Mouse (Mus musculus) kidney, adult 9 months (tissue): ENCODE results near the gene Slit1.
A peak's percentile ranks its signal among the peaks of the same experiment; 100 is the strongest.

ENCODE experiments used
- DNase-seq: peaks from one replicate; pipeline ENCODE4 v3.0.0; 2022

Gene Slit1

DNA sequence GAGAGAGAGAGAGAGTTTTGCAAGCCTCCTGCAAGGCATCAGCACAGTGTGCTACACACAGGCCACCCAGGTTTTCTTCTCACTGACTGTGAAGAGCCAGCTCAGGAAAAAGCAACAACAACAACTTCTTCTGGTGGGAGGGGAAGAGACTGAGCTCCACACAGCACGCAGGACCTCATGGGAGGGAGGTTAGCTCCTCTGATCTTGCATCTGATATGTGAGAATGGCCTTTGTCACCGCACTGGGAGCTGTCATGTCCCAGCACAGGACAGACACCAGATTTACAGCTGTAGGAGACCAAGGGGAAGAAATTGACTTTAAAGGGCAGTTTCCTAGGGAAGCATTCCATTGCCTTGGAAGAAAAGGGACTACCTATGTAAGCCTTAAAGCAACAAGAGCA is 20.1 kb downstream of the Slit1 start:
- DNase-seq: no peak

DNA sequence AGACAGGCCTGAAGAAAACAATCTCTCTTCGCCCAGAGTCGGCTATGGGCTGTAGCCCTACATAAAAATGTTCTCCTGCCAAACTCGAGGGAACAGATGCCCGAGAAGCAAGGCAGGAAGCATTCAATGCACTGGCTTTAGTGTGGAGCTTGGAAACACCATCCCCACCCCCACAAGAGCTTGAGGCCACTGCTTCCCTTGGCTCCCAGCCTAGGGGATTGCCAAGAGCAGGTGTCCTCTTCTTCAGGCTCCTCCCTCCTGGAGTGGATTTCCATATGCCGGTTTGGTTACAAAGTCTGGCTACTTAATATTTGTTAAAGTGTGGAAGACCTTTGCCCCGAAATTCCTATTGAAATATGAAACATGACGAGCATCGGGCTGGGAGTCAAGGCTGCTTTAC is 24.0 kb downstream of the Slit1 start:
- DNase-seq: no peak

DNA sequence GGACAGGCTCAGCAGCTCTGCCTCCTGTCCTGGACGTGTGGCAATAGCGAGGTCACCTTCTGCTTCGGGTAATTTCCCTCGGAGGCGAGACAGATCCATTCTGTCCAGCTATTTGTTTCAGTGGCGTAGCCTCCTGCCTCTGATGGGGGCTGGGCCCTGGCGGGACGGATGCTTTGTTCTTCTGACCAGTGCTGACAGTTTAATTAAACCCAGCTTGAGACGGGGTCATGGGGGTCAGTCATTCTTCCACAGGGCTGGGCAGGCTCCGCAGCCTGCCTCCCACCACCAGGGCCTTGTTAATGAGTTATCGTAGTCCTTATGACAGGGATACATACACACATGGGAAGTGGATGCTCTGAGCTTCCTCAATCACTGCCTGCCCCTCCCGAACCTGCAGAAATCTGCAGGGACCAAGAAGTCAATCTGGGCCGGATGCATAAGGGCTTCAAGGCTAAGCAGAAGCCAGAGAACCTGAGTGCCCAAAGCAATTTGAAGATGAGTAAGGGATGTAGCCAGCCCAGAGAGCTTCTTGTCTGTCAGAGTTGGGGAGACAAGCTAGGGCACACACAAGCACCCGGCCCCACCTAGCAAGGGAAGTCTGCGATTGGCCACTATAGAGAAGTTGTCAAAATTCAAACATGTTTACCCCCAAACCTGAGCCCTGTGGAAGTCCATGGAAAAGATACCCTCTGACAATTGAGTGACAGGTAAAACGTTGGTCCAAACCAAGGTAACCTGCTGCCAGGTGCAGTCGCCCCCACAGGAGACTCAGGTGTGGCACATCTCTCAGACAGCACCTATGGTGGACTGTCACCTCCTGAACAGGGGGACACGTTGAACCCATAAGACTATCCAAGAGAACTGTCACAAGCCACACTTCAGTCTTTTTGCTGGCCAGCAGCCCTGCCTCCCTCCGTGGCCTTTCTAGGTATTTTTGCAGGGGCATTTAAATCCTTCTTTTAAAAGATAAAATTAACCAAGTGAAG is 26.9 kb downstream of the Slit1 start:
- no peak for DNase-seq

DNA sequence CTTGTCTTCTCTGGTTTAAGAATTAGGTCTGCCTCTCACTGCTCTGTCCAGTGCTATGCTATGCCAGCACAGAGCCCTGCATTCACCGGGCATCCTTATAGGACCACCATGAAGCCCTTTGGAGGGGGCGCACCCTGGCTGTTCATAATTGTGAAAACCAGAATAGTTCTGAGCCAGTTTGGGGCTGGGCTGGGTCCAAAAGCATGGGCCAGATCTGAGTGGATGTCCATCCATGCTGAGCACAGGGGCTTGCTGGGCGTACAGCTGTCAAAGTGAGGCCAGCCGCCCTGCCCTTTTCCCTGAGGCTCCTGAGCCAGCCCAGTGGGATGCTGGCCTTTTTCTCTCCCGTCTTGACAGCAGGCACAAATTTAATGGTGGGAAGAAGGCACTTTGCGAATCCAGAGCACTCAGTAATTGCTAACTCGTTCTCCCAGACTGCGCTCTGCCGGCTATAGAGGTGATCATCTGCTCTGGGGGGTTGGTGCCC is 29.0 kb downstream of the Slit1 start:
- no peak for DNase-seq

DNA sequence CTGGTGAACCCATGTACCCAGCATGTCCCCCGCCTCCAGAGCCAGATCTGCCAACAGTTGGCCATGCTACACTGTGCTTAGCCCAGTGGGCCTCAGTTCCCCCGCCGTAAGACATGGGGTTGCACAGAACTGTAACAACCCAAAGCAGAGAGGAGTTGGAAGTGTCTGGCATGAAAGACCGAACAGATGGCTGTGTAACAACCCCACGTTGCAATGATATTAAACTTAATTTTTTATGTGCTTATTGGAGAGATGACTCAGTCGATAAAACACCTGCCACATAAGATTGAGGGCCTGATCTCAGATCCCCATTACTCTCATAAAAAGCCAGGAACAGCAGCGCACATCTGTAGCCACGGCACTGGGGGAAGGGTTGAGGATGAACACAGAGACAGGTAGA is 30.6 kb downstream of the Slit1 start:
- no peak for DNase-seq

DNA sequence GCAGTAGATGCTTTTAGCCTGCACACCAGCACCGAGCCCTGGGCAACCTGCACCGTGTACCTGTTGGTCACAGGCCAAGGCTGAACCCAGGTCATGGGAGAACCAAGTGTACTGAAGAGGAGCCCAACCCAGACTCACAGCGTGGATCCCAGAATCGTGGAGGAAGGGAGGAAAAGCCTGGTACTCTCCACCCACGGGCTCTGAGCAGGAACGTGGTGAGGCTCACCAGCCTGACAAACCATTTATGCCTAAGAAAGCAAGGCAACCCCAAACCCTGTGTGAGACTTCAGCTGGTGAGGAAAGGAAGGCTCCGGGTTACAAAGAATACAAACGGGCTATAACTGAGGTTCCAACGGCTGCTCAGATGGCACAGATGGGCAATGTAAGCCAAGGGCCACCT is 31.8 kb downstream of the Slit1 start:
- no peak for DNase-seq

DNA sequence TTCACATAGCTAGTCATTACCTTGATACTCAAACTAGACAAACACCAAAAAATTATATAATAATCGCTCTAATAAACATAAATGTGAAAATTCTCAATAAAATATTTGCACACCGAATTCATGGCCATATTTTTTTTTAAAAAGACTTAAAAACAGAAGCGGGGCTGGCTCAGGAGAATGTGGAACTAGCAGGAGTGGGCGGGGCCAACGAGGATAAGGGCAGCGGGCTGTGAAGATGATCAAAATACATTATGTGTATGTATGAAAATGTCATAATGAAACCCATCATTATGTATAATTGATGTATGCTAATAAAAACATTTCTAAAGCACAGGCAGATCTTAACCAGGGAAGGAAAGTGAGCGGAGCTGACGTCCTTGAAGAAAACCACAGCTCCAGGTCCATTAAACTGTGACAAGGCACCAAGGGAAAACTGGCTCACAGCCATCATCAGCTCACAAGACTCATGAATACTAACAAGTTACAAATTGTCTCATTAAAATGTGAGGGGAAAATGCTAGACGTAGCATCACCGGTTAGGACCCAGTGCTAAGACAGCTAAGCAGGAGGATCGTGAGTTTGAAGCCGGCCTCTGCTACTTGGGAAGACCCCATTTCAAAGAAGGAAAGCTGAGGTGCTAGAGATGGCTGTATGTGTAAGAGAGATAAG is 33.8 kb downstream of the Slit1 start:
- DNase-seq: peak; percentile 32

DNA sequence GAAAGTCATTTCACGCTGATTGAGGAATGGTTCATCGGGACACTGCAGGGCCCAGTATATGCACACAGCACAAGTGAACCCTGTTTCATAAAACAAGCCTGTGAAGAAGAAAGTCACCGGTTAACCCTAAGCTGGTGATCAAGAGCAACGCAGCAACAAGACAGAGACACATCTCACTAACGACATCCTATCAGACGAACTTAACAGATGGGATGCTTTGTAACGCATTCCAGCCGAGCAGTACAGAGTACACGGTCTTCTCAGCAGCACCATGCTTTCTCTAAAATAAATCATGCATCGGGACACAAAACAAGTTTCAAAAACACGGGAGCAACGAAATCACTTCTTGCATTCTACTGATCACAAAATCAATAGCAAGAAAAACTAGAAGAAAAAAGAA is 35.6 kb downstream of the Slit1 start:
- no peak for DNase-seq

DNA sequence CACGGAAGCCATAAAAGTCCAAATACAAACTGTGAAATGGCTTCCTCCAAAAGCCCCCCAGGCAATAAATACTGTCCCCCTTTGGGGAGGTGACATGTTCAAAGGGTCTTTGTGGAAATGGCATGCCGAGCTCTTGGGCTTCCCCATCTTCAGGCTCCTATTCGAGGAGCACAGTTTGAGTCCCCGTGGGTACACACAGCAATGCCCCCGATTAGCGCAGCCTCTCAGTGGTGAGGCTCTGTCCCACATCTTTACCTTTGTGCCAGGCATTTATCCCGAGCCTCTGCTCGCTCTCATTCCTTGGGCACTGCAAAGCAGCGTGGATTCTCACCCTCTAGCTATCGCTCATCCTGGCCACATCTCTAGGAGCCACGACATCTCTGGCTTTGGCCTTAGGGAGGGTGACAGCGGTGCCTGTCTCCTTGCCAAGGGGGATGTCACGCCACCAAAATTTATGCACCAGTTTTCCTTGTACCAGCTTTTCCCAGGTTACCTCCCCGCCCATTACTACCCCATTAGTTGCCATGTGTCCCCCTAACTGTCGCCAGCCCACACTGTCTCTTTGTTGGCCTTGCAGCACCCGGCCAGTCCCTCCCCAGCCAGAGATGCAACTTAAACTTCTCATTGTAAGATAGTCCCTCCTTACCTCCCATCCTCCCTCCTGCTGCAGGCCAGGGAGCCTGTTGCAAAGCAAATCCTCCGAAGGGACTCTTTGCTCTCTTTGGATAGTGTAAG is 37.2 kb downstream of the Slit1 start:
- no peak for DNase-seq

DNA sequence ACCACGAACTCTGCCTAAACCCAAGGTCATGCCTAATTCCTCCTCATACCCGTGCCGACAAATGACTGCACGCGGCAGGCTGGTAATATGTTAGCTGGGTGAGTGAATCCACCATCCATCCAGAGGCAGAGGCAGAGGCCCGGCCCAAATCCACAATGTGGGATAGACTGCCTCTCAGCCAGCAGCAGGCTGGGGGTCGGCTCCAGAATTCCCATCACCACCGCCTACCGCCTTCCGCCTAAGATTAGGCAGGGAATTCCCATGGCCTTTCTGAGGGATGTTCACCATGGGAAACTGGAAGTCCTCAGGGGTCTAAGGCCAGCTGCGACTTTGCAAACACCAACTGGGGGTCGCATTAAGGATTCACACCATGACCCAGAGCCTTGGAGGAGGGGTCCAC is 38.0 kb downstream of the Slit1 start:
- no peak for DNase-seq

DNA sequence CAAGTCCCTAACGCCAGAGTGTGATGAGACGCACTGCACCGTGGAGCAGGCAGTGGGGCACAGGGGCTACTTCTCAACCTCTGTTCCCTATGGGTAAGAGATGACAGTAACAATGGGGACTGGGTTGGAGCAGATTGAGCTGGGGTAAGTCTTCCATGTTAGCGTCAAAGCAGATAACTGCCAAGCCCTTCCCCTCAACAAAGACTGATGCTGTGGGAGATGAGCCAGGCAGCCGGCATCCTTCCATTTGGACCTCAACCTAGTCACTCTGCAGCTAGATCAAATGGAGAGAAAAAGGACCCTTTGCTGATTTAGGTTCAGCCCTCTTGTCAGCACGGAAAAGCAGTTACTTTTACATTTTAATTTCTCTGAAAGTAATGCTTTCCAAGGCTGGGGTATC is 40.8 kb downstream of the Slit1 start:
- DNase-seq: no peak

DNA sequence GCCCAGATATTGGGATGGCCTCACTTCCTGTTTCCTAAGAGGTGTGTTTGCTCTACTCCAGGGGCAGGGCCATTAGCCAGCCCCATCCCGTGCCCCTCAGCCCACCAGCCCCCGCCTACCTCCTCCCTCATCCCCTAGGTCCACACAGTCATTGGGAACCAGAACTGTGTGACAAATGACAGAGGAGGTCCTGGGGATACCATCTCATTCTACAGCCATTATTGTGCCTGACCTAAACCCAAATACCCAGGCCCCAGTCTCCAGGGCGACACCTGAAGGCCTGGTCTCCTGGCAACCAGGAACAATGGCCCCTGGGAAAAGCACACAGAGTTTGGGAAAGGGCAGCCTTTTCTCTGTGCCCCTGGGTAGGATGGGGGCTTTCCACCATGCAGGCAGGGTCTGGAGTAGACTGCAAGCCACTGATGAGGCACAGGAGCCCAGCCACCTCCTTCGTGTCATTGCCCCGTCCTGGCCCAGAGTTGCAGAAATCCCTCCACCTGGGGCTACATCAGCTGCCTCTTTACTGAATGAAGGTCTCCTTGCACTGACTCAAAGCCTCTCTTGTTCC is 44.5 kb downstream of the Slit1 start:
- no peak for DNase-seq

DNA sequence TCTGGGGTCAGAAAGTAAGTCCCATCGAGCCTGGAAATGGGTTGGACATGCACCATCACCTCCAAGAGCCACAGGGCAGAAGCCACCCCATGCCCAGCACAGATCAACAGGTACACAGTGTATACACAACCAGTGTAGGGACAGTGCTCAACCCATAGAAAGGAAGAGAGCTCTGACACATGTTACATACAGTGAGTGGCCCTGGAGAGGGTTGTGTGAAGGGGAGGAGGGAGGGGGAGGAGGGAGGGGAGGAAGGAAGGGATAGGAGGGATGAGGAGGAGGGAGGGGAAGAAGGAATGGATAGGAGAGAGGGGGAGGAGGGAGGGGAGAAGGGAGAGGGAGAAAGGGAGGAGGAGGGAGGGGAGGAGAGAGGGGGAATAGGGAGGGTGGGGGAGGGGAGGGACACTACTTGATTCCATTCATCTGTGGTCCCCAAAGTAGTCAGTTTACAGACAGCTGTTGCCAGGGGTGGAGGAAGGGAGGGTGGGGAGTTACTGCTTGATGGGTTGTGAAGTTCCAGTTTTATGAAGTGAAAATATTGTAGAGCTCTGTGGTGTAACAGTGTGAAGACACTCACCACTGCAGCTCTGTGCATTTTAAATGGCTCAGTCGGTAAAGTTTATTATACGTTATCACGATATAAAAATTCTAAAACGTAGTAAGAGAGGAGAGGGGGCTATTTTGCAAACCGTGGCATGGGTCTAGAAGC is 45.5 kb downstream of the Slit1 start:
- DNase-seq: no peak

DNA sequence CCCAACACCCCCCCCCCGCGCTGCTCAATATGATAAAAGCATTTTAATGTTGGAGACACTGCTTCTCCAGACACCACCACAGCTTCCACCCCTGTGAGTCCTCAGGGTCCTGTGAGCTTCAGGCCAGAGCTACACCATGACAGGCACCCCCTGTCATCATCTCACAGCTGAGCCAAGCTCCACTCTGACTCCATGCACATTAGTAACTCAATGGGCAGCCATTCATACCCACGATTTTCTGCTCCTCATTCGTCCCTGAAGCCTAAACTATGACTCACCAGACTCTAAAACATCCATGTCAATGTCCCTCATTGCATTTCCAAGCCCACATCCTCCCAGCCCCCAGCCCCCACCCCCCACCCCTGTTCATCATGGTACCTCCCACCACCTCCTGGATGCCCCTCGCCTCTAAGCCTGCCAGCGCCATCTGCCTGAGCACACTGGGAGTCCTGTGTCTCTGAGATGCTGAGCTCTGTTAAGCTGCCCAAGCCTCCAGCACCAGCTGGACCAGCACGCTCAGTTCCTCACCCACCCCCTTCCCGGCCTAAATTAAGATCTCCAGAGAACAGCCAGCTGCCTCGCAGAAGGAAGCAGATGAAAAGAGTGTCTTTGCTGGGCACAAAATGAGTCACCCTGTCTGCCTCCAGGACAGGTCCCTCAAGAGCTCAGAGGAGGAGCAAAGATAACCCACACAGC is 46.2 kb downstream of the Slit1 start:
- no peak for DNase-seq

DNA sequence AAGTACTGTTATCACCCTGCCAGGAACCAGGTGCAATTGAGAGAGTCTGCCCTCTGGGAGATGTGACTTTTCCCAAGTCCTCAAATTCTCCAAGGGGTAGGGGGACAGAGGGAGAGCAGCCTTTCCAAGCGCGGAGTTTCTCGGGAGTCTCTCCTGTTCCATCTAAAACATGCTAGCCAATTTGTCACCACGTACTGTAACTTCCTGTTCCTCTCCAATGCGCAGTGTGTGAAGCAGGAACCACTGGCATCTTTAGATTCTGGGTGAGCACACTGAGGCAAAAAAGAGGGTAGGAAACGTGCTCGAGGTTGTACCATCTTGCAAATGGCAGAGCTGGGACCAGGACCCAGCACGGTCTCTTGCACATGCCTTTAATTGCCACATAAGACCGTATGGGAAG is 47.0 kb downstream of the Slit1 start:
- DNase-seq: no peak

DNA sequence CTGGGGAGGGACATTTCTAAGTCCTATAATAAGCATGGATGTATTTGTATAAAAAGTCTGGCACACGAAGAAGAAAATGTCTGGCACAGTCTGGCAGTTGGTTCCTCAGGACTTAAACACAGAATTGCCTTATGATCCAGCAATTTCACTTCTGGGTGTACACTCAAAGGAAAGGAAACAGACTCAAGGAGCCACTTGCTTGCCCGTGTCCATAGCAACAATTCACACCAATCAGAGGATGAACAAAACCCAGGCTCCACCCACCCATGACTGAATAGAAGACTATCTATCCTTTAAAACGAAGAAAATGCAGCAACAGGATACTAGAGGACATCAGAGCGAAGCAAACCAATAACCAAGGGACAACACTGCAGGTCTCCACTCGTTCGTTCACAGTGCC is 48.4 kb downstream of the Slit1 start:
- no peak for DNase-seq

DNA sequence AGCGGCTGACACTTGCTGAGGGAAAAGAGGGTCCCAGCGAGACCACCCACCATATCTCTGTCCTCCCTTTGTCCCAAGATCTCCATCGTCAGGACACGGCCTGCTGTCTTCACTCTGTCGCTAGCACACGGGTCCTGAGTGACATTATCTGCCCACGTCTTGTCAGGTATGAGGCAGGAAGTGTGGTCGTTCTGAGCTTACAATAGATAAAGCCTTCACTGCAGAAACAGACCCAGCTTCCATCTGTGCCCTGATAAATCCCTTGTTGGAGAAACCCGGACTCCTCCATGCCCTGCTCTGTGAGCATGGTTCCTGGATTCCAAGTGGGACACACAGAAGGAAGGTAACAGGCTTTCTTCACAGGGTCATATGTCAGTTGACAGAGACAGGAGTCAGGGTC is 48.9 kb downstream of the Slit1 start:
- DNase-seq: no peak

DNA sequence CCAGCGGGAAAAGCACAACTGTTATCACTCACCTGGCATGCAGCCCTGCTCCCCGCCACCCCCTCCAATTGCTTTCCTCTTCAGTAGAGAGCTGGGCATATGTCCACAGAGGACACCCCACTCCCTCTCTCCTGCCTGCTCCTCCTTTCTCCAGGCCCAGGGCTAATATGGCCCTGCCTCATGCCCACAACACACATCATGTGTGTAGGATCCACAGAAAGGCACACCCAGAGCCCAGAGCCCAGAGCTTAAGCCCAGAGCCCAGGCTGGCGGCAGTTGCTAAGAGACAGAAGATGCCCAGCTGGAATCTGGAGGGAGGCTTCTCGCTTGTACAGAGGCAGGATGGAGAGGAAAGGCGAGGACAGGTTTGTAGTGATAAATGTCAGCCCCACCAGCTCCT is 49.7 kb downstream of the Slit1 start:
- no peak for DNase-seq

DNA sequence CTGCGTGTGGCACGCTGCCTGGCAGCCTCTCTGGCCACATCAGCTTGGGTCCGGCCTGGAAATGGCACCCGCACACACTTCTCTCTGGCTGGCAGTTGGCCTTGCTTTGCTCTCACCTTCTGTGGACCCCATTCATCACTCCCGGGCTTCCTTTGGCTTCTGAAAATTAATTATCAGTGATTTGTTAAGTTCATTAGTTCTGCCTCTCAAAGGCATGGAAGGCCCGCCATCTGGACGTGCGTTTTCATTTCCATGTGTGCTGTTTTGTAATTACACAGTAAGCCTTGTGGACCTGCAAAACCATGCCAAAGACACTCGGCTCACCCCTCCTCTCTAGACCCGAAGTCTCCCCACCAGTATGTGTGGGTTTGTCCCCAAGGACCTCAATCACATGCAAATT is 53.4 kb downstream of the Slit1 start:
- DNase-seq: no peak

DNA sequence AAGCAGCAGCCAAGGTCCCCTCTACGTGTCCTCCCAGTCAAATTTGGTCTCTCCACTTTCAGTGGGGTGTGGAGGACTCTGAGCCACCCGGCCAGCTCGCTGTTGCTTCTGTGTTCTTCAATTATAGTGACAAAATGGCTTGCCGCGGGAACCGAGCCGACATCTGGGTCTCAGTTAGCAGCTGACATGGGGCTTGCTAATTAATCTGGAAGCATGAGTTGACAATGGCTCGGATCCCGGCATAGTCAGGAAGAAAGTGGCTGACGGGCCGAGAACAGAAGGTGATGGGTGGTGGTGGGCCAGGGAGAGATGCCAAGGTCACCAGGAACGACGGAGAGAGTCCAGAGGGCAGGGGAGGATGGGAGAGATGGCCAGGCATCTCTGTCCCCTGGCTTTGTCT is 55.2 kb downstream of the Slit1 start:
- DNase-seq: no peak

DNA sequence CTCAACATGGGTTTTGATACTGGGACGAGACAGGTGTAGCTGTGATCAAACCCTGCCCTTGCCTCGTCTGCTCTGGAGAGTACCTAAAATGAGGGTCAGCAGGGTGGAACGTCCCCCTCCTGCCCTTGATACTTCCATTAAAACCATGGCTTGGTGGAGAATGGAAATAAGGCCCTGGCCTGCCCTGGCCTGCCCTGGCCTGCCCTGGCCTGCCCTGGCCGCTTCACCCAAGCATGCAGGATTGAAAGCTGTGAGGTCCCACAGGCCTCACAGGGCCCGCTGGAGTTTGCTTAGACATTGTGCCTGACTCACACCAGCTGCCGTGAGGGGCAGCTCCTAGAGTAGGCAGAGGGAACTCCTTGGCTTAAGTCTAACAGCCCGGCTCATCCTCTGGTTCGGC is 55.6 kb downstream of the Slit1 start:
- DNase-seq: no peak

DNA sequence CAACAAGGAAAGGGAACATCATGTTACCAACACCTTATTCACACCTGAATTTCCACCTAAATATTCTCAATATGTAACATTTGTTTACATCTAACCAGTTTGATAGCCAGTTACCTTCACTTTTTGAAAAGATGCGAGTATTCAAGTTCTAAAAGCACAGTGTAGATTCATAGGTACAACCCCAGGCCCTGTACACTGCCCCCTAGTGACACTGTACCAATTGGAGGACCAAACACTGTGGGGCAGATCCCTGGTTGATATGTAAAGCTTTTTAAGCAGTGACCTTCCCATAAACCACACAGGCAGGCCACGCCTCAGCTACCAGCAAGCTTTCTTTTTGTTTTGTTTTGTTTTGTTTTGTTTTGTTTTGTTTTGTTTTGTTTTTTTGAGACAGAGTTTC is 57.3 kb downstream of the Slit1 start:
- no peak for DNase-seq
